Mouse (Mus musculus): ENCODE results near the gene Nup188.
A peak's percentile ranks its signal among the peaks of the same experiment; 100 is the strongest.

Nup188 gene

GRCm38 (mm10) chr2:30345971-30346676 lies 59.9 kb downstream of the Nup188 start:
- no peak for DNase-seq (ENCODE audit: low read depth, low spot score)

- DNase-seq (ENCODE audit: low read depth, low spot score): no peak
Observed at GRCm38 (mm10) chr2:30349196-30349595, 63.0 kb downstream of the Nup188 start.

GRCm38 (mm10) chr2:30351149-30351548 lies 65.0 kb downstream of the Nup188 start:
- no peak for DNase-seq (ENCODE audit: low read depth, low spot score)

- DNase-seq (ENCODE audit: low read depth, low spot score): no peak
Observed at GRCm38 (mm10) chr2:30355861-30356260, 69.7 kb downstream of the Nup188 start.

- no peak for DNase-seq (ENCODE audit: low read depth, low spot score)
Observed at GRCm38 (mm10) chr2:30356266-30356665, 70.1 kb downstream of the Nup188 start.

- DNase-seq (ENCODE audit: low read depth, low spot score): no peak
Observed at GRCm38 (mm10) chr2:30356906-30357305, 70.7 kb downstream of the Nup188 start.

GRCm38 (mm10) chr2:30357552-30358510 lies 71.6 kb downstream of the Nup188 start:
- DNase-seq (ENCODE audit: low read depth, low spot score): peak; percentile 13

GRCm38 (mm10) chr2:30358533-30359531 lies 72.6 kb downstream of the Nup188 start, which contains the start of gene Sh3glb2:
TSS of gene Sh3glb2 (minus strand) at chr2:30359337.
- peak; percentile 94 for DNase-seq (ENCODE audit: low read depth, low spot score)

GRCm38 (mm10) chr2:30360626-30361025 lies 74.4 kb downstream of the Nup188 start:
- DNase-seq (ENCODE audit: low read depth, low spot score): no peak

- DNase-seq (ENCODE audit: low read depth, low spot score): peak; percentile 34
Observed at GRCm38 (mm10) chr2:30362865-30363264, 76.7 kb downstream of the Nup188 start.

GRCm38 (mm10) chr2:30363773-30364650 lies 77.8 kb downstream of the Nup188 start, which contains the start of gene Miga2:
TSS of gene Miga2 (plus strand) at chr2:30364233.
- peak; percentile 98 for DNase-seq (ENCODE audit: low read depth, low spot score)

- DNase-seq (ENCODE audit: low read depth, low spot score): no peak
Observed at GRCm38 (mm10) chr2:30365281-30366069, 79.3 kb downstream of the Nup188 start.

GRCm38 (mm10) chr2:30366203-30366602 lies 80.0 kb downstream of the Nup188 start:
- DNase-seq (ENCODE audit: low read depth, low spot score): no peak

GRCm38 (mm10) chr2:30371544-30371943 lies 85.3 kb downstream of the Nup188 start:
- no peak for DNase-seq (ENCODE audit: low read depth, low spot score)

GRCm38 (mm10) chr2:30372726-30373125 lies 86.5 kb downstream of the Nup188 start:
- DNase-seq (ENCODE audit: low read depth, low spot score): no peak

GRCm38 (mm10) chr2:30375893-30376292 lies 89.7 kb downstream of the Nup188 start:
- no peak for DNase-seq (ENCODE audit: low read depth, low spot score)

- no peak for DNase-seq (ENCODE audit: low read depth, low spot score)
Observed at GRCm38 (mm10) chr2:30377721-30378120, 91.5 kb downstream of the Nup188 start.

GRCm38 (mm10) chr2:30379307-30379706 lies 93.1 kb downstream of the Nup188 start:
- no peak for DNase-seq (ENCODE audit: low read depth, low spot score)
